Mouse (Mus musculus): ENCODE data around the gene Abat. TPM values are rescaled to one million over a fixed set of nuclear protein-coding genes. Genes with fewer than 3 reads are reported as not detected.

Gene Abat
- total RNA-seq, 1 experiment: 4.3 TPM

DNA sequence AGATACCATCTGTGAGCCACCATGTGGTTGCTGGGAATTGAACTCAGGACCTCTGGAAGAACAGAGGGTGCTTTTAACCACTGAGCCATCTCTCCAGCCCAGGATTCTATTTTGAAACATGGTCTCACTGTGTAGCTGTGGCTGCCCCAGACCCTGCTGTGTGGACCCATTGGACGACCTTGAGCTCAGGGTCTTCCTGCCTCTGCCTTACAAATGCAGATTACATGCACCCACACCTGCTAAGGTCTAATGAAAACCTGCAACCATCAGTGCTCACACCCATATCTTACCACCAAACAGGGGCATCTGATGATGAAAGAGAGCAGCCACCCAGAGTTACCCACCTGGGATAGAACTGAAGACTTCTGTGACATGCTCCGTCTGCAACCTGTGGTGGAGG, 143.0 kb downstream of the Abat start:
- Histone ChIP-seq H3K9me3 (ENCODE audit: control insufficient read depth, insufficient read depth, low read depth, low read length) (no peaks in the 10 kb centered on the region), H3K9ac (ENCODE audit: insufficient read depth, low read depth, low read length, poor library complexity, severe bottlenecking) (no peak overlapping the region), H3K36me3 (ENCODE audit: control insufficient read depth, insufficient read depth, low read length, poor library complexity, severe bottlenecking) (peaks cover 31% of the 10 kb centered on the region), H3K4me3 (ENCODE audit: insufficient read depth in 1 of 2, low read depth in 1 of 2, low read length in 2 of 2, poor library complexity in 1 of 2, severe bottlenecking in 1 of 2) (no peak overlapping the region), H3K4me1 (ENCODE audit: control insufficient read depth in 2 of 2, insufficient read depth in 2 of 2, low read length in 2 of 2, poor library complexity in 1 of 2) (peaks cover 5 to 31% of the 10 kb centered on the region in 2 experiments; a peak in 3 of 4 replicates), H3K27ac (ENCODE audit: insufficient read depth, low read depth, low read length, poor library complexity, severe bottlenecking) (peak overlapping the region; percentile 29; the same call in 1 of the 2 replicates)
- no peak for DNase-seq (ENCODE audit: low read depth, low spot score)
- in situ Hi-C loops (cut with MboI; ENCODE audit: low sequenced_read_pairs in 2 of 2, unreplicated experiment in 2 of 2): no loop called here
- TF ChIP-seq ZC3H11A (IDR thresholded peaks at IDR 0.05; ENCODE audit: borderline replicate concordance, low read depth, low read length): no peak
- TF ChIP-seq CHD2 (IDR thresholded peaks at IDR 0.05; ENCODE audit: low read depth, low read length): no peak
- TF ChIP-seq HCFC1 (IDR thresholded peaks at IDR 0.05; ENCODE audit: borderline replicate concordance, insufficient read depth, low read length): no peak
- no peak for TF ChIP-seq ZNF384 (IDR thresholded peaks at IDR 0.05; ENCODE audit: low read depth, low read length)
- TF ChIP-seq MAFK (IDR thresholded peaks at IDR 0.05; ENCODE audit: insufficient read depth, low read depth, low read length): no peak

- no peak for TF ChIP-seq CHD2 (IDR thresholded peaks at IDR 0.05; ENCODE audit: low read depth, low read length)
- H3K9me3 ChIP-seq (ENCODE audit: control insufficient read depth, insufficient read depth, low read depth, low read length): no peaks in the 10 kb centered on the region
- H3K27ac ChIP-seq (ENCODE audit: insufficient read depth, low read depth, low read length, poor library complexity, severe bottlenecking): no peak overlapping the region
- no peak overlapping the region for H3K9ac ChIP-seq (ENCODE audit: insufficient read depth, low read depth, low read length, poor library complexity, severe bottlenecking)
- H3K4me1 ChIP-seq (ENCODE audit: control insufficient read depth in 2 of 2, insufficient read depth in 2 of 2, low read length in 2 of 2, poor library complexity in 1 of 2): peaks cover 5 to 40% of the 10 kb centered on the region in 2 experiments; a peak in 3 of 4 replicates
- H3K36me3 ChIP-seq (ENCODE audit: control insufficient read depth, insufficient read depth, low read length, poor library complexity, severe bottlenecking): peaks cover 35% of the 10 kb centered on the region; the same call in 1 of the 2 replicates
- in situ Hi-C loops (cut with MboI; ENCODE audit: low sequenced_read_pairs in 2 of 2, unreplicated experiment in 2 of 2): no loop called here
- no peak for DNase-seq (ENCODE audit: low read depth, low spot score)
- H3K4me3 ChIP-seq (ENCODE audit: insufficient read depth in 1 of 2, low read depth in 1 of 2, low read length in 2 of 2, poor library complexity in 1 of 2, severe bottlenecking in 1 of 2): no peak overlapping the region
Observed at GRCm38 (mm10) chr16:8658349-8658748, 145.1 kb downstream of the Abat start.

- Histone ChIP-seq H3K4me3 (ENCODE audit: insufficient read depth in 1 of 2, low read depth in 1 of 2, low read length in 2 of 2, poor library complexity in 1 of 2, severe bottlenecking in 1 of 2) (no peak overlapping the region), H3K36me3 (ENCODE audit: control insufficient read depth, insufficient read depth, low read length, poor library complexity, severe bottlenecking) (peaks cover 38% of the 10 kb centered on the region; the same call in 1 of the 2 replicates), H3K27ac (ENCODE audit: insufficient read depth, low read depth, low read length, poor library complexity, severe bottlenecking) (no peak overlapping the region), H3K9ac (ENCODE audit: insufficient read depth, low read depth, low read length, poor library complexity, severe bottlenecking) (no peak overlapping the region), H3K4me1 (ENCODE audit: control insufficient read depth in 2 of 2, insufficient read depth in 2 of 2, low read length in 2 of 2, poor library complexity in 1 of 2) (peaks cover 5 to 40% of the 10 kb centered on the region in 2 experiments; a peak in 3 of 4 replicates), H3K9me3 (ENCODE audit: control insufficient read depth, insufficient read depth, low read depth, low read length) (no peaks in the 10 kb centered on the region)
- in situ Hi-C loops (cut with MboI; ENCODE audit: low sequenced_read_pairs in 2 of 2, unreplicated experiment in 2 of 2): no loop called here
- DNase-seq (ENCODE audit: low read depth, low spot score): no peak
- TF ChIP-seq ZC3H11A (IDR thresholded peaks at IDR 0.05; ENCODE audit: borderline replicate concordance, low read depth, low read length): no peak
- no peak for TF ChIP-seq ZNF384 (IDR thresholded peaks at IDR 0.05; ENCODE audit: low read depth, low read length)
- no peak for TF ChIP-seq HCFC1 (IDR thresholded peaks at IDR 0.05; ENCODE audit: borderline replicate concordance, insufficient read depth, low read length)
- no peak for TF ChIP-seq MAFK (IDR thresholded peaks at IDR 0.05; ENCODE audit: insufficient read depth, low read depth, low read length)
- TF ChIP-seq CHD2 (IDR thresholded peaks at IDR 0.05; ENCODE audit: low read depth, low read length): no peak
Observed at GRCm38 (mm10) chr16:8658764-8659163, 145.5 kb downstream of the Abat start.

DNA sequence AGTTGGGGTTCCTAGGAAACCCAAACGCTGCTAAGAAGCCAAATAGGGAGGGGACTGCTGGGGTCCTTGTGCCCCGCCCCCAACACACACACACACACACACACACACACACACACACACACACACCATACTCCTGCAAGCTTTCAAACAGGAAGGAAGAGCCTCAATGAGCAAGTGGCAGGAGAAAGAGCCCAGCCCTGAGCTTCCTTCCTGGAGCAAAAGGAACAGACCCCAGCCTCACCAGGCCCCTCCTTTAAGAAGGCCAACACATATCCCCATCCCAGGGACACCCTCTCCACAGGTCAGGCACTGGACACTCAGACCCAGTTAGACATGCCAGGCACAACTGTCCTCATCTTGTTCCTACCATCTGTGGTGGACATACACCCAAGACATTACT, 149.8 kb downstream of the Abat start:
- no peak overlapping the region for H3K9ac ChIP-seq (ENCODE audit: insufficient read depth, low read depth, low read length, poor library complexity, severe bottlenecking)
- no peak for DNase-seq (ENCODE audit: low read depth, low spot score)
- H3K27ac ChIP-seq (ENCODE audit: insufficient read depth, low read depth, low read length, poor library complexity, severe bottlenecking): no peak overlapping the region
- H3K36me3 ChIP-seq (ENCODE audit: control insufficient read depth, insufficient read depth, low read length, poor library complexity, severe bottlenecking): peaks cover 27% of the 10 kb centered on the region; the same call in 1 of the 2 replicates
- H3K9me3 ChIP-seq (ENCODE audit: control insufficient read depth, insufficient read depth, low read depth, low read length): no peaks in the 10 kb centered on the region
- peaks cover 2 to 40% of the 10 kb centered on the region in 2 experiments for H3K4me1 ChIP-seq (ENCODE audit: control insufficient read depth in 2 of 2, insufficient read depth in 2 of 2, low read length in 2 of 2, poor library complexity in 1 of 2)
- in situ Hi-C loops (cut with MboI; ENCODE audit: low sequenced_read_pairs in 2 of 2, unreplicated experiment in 2 of 2): no loop called here
- TF ChIP-seq ZC3H11A (IDR thresholded peaks at IDR 0.05; ENCODE audit: borderline replicate concordance, low read depth, low read length) (no peak), CHD2 (IDR thresholded peaks at IDR 0.05; ENCODE audit: low read depth, low read length) (no peak), ZNF384 (IDR thresholded peaks at IDR 0.05; ENCODE audit: low read depth, low read length) (no peak), MAFK (IDR thresholded peaks at IDR 0.05; ENCODE audit: insufficient read depth, low read depth, low read length) (no peak), HCFC1 (IDR thresholded peaks at IDR 0.05; ENCODE audit: borderline replicate concordance, insufficient read depth, low read length) (no peak)
- H3K4me3 ChIP-seq (ENCODE audit: insufficient read depth in 1 of 2, low read depth in 1 of 2, low read length in 2 of 2, poor library complexity in 1 of 2, severe bottlenecking in 1 of 2): no peak overlapping the region
